Mouse (Mus musculus) bone marrow macrophage, adult 2 months (primary cell): ENCODE data around the gene Actr1a. TPM values are rescaled to one million over a fixed set of nuclear protein-coding genes. Genes with fewer than 3 reads are reported as not detected.

Source experiments
- H3K27ac ChIP-seq: 2 replicates; pipeline ENCODE4 v1.5.1; 2012; ENCODE audit warnings: low read depth, low read length; ENCODE audit not compliant: insufficient read depth
- H3K4me1 ChIP-seq: 2 replicates; pipeline ENCODE4 v1.6.1; 2012; ENCODE audit warnings: low read length; ENCODE audit not compliant: control insufficient read depth, insufficient read depth
- H3K4me3 ChIP-seq: 2 replicates; pipeline ENCODE4 v1.5.1; 2012; ENCODE audit warnings: mild to moderate bottlenecking, low read length, moderate library complexity; ENCODE audit not compliant: insufficient read depth
- CTCF ChIP-seq: IDR thresholded peaks from 2 replicates; pipeline ENCODE4 v1.5.1; 2012; ENCODE audit warnings: low read depth, mild to moderate bottlenecking, low read length, moderate library complexity
- POLR2A ChIP-seq: IDR thresholded peaks from 2 replicates; pipeline ENCODE4 v1.6.1; 2012; ENCODE audit warnings: mild to moderate bottlenecking, low read depth, low read length, borderline replicate concordance
- polyA plus RNA-seq: library from polyadenylated mRNA; stranded (reverse); fragments of >200 nt; gene quantifications from 2 replicates; pipeline ENCODE4 v1.2.4, GENCODE M21; 2012; ENCODE audit not compliant: missing spikeins, insufficient read depth, insufficient read length

Gene Actr1a
- polyA plus RNA-seq, 1 experiment = 79.0 TPM

DNA sequence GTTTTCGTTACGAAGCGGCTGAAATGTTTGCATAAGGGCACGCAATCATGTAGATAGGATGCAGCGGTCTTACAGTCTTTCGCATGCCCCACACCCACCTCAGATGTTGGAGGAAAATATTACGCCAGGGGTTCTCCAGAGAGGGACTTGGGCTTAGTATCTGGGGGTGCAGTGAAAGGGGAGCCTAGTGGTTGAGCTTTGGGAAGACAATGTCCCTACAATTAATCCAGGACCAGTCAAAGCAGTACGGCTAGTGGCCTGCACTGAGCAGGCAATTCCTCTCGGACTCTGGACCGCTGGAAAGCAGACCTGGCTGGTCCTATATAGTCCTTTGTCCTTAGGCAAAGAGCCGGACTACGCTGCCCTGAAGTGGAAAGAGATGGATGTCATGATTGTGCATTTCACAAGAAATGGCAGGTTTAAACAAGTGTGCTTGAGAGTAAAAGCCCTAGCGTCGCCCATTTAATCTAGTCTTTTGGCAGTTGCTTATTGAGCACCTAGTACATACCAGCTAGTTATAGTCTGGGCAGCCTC lies 68.0 kb downstream of the Actr1a start:
- TF ChIP-seq CTCF (no peak), POLR2A (no peak)
- no peak overlapping the region for H3K27ac ChIP-seq
- peaks cover 21% of the 10 kb centered on the region for H3K4me1 ChIP-seq
- peak overlapping the region; percentile 89 for H3K4me3 ChIP-seq

Other genes starting within 250 kb of the Actr1a start
- gene Pitx3, start 247.4 kb downstream of the Actr1a start, polyA plus RNA-seq = not detected in 2 replicates
- 20.2 and 28.0 TPM in 2 replicates for gene Gbf1, start 243.2 kb downstream of the Actr1a start, polyA plus RNA-seq
- 44.7 and 51.7 TPM in 2 replicates for gene Nfkb2, start 91.4 kb downstream of the Actr1a start, polyA plus RNA-seq
- gene Psd, start 68.6 kb downstream of the Actr1a start, polyA plus RNA-seq = 0.71 TPM in 1 of 2 replicates, not detected in the other
- 6.9 and 8.9 TPM in 2 replicates for gene Fbxl15, start 67.6 kb downstream of the Actr1a start, polyA plus RNA-seq
- 136 and 163 TPM in 2 replicates for gene Cuedc2, start 57.0 kb downstream of the Actr1a start, polyA plus RNA-seq
- gene Mfsd13a, start 54.6 kb downstream of the Actr1a start, polyA plus RNA-seq = 23.2 and 25.5 TPM in 2 replicates
- 0.67 TPM in 1 of 2 replicates, not detected in the other for gene 2310034G01Rik, start 45.4 kb downstream of the Actr1a start, polyA plus RNA-seq
- gene Sufu, start 1.1 kb upstream of the Actr1a start, polyA plus RNA-seq = 14.7 and 15.1 TPM in 2 replicates
- gene Trim8, start 106.0 kb upstream of the Actr1a start, polyA plus RNA-seq = 66.3 and 69.0 TPM in 2 replicates
- 36.7 and 36.9 TPM in 2 replicates for gene Arl3, start 177.4 kb upstream of the Actr1a start, polyA plus RNA-seq
- 12.3 and 14.7 TPM in 2 replicates for gene Sfxn2, start 177.6 kb upstream of the Actr1a start, polyA plus RNA-seq
- gene Wbp1l, start 203.3 kb upstream of the Actr1a start, polyA plus RNA-seq = 56.1 and 56.5 TPM in 2 replicates